Mouse (Mus musculus) intestine, embryonic 15.5 days (tissue): ENCODE measurements around the gene Itsn1. TPM values are rescaled to one million over a fixed set of nuclear protein-coding genes. Genes with fewer than 3 reads are reported as not detected.
A peak's percentile ranks its signal among the peaks of the same experiment; 100 is the strongest.

Experiments used
- ATAC-seq: fragments of 200-750 bp; cut with Nextera tagmentation; 2 replicates; pipeline ENCODE4 v1.8.0; 2017; ENCODE audit warnings: moderate TSS enrichment, moderate library complexity
- H3K27ac ChIP-seq: fragments of 300-500 bp; sonication (generic); 2 replicates; pipeline ENCODE4 v1.5.1; 2015; ENCODE audit warnings: mild to moderate bottlenecking, inconsistent platforms
- H3K27me3 ChIP-seq: fragments of 300-500 bp; sonication (generic); replicated peaks from 2 replicates; pipeline ENCODE4 v1.6.1; 2015; ENCODE audit warnings: inconsistent platforms
- H3K36me3 ChIP-seq: fragments of 300-500 bp; sonication (generic); 2 replicates; pipeline ENCODE4 v1.6.1; 2015; ENCODE audit warnings: inconsistent platforms
- H3K4me1 ChIP-seq: fragments of 300-500 bp; sonication (generic); replicated peaks from 2 replicates; pipeline ENCODE4 v1.6.1; 2015; ENCODE audit warnings: inconsistent platforms
- H3K4me2 ChIP-seq: fragments of 300-500 bp; sonication (generic); replicated peaks from 2 replicates; pipeline ENCODE4 v1.6.1; 2015; ENCODE audit warnings: mild to moderate bottlenecking, inconsistent platforms
- H3K4me3 ChIP-seq: fragments of 300-500 bp; sonication (generic); replicated peaks from 2 replicates; pipeline ENCODE4 v1.5.1; 2015; ENCODE audit warnings: inconsistent platforms
- H3K9ac ChIP-seq: fragments of 300-500 bp; sonication (generic); 2 replicates; pipeline ENCODE4 v1.6.1; 2015; ENCODE audit warnings: inconsistent platforms
- H3K9me3 ChIP-seq: fragments of 300-500 bp; sonication (generic); 2 replicates; pipeline ENCODE4 v1.6.1; 2016; ENCODE audit warnings: inconsistent platforms
- WGBS: fragments of 180-500 bp; shearing (Covaris S2); methylation state at CpG from one replicate; pipeline ENCODE4 v1.1.7; 2015; 5-methylcytosine and 5-hydroxymethylcytosine counted together
- polyA plus RNA-seq: library from polyadenylated mRNA; unstranded; fragments of >200 nt; fragmentation: Nextera tagmentation; extraction: Ambion mirVana; gene quantifications from 2 replicates; pipeline ENCODE4 v1.2.1, GENCODE M21; 2015

Itsn1 gene
- polyA plus RNA-seq, 1 experiment from 2014 or later, result 16.4 TPM

DNA sequence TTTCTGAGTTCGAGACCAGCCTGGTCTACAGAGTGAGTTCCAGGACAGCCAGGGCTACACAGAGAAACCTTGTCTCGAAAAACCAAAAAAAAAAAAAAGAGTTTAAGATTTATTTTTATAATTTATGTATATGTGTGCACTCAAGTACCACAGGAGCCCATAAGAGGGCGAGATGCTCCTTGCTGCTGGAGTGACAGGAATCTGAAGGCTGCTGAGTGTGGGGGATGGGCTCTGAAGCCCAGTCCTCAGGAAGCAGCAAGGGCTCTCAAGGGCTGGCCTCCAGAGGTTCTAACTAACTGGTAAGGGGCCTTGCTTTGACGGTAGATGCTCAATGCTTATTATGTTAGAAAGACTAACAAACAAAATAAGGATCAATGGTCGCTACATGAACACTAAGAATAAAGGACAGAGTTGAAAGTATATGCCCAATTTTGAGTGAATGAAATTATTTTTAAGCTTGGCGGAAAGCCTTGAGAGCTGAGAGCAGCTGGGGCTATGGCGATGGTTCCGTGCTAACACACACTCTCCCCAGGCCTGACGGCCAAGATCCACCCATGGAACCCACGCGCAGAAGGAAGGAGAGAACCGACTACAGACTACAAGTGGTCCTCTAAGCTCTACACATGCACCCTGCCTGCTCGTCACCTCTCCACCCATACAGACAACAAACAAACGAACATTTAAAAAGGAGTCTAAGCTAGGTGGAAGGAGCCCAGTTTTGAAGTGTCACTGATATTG lies 24.3 kb upstream of the Itsn1 start:
- no peaks in the 10 kb centered on the region for H3K9me3 ChIP-seq
- H3K9ac ChIP-seq, result no peak overlapping the region
- no peak overlapping the region for H3K27ac ChIP-seq
- no peaks in the 10 kb centered on the region for H3K27me3 ChIP-seq
- 88% methylated on average over 14 of the region's 14 CpGs for WGBS
- H3K4me2 ChIP-seq, result no peak overlapping the region
- H3K4me1 ChIP-seq, result peaks cover 14% of the 10 kb centered on the region; the same call in 1 of the 2 replicates
- ATAC-seq, result no peak
- H3K4me3 ChIP-seq, result no peak overlapping the region
- H3K36me3 ChIP-seq, result peaks cover 16% of the 10 kb centered on the region

DNA sequence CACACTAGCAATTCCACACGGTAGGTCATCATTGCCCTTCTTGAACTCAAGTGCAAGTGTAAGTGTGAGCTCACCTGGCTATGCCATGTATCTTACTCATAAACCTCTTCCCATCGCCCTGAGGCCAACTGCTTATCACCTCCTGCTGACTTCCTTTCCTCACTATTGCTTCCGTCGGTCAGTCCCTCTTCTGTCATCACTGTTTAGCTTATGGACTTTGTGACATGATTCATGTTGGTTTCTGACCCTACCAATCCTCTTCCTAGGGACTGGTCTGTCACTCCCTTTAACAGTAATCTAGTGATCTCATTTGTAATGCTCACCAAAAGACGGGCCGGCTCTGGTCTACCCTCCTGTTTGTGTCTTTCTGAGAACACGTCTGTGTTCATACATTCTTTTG lies 18.8 kb upstream of the Itsn1 start:
- peak; percentile 58 for ATAC-seq
- Histone ChIP-seq H3K9ac (no peak overlapping the region), H3K4me2 (no peak overlapping the region), H3K27ac (no peak overlapping the region), H3K9me3 (no peaks in the 10 kb centered on the region), H3K27me3 (no peaks in the 10 kb centered on the region), H3K4me1 (no peaks in the 10 kb centered on the region), H3K36me3 (peaks cover 18% of the 10 kb centered on the region), H3K4me3 (no peak overlapping the region)
- WGBS, result 72% methylated on average over 7 of the region's 7 CpGs

DNA sequence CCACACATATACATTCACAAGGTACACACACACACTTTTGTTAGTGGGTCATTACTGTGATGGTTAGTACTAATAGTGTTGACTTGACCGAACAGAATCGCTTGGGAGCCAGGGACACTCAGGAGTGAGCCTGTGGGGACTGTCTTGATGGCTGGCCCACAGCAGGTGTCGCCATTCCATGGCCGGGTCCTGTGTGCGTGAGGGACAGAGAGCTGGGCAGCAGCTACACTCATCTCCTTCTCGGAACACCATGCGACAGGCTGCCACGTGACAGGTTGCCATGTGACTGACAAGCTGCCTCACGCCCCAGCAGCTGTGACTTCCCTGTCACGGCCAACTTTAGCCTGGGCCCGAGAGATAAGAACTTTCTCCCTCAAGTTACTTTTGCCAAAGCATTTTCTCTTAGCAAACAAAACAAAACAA lies 12.1 kb upstream of the Itsn1 start:
- ATAC-seq, result peak; percentile 59; the same call in 1 of the 2 replicates
- peaks cover 19% of the 10 kb centered on the region for H3K36me3 ChIP-seq
- 86% methylated on average over 11 of the region's 11 CpGs for WGBS

DNA sequence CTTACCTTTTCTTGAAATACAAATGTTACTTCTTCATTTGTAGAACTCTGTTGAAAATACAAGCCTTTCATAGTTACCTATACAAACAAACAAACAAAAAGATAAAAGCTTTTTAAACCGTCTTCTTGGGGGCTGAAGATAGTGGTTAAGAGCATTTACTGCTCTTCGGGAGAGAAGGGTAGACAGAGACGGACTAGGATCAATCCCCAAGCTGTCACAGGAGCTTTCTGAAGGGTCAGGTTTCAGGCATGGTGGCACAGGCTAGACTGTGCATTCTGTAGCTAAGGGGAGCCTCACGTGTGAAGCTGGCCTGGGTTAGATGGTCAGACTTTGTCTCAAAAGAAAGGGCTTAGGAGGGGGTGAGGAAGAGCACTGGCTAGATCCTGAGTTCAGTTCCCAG lies 11.7 kb upstream of the Itsn1 start:
- Histone ChIP-seq H3K9me3 (no peaks in the 10 kb centered on the region), H3K4me1 (no peaks in the 10 kb centered on the region), H3K36me3 (peaks cover 14% of the 10 kb centered on the region), H3K27me3 (no peaks in the 10 kb centered on the region), H3K9ac (no peak overlapping the region), H3K4me3 (no peak overlapping the region), H3K27ac (no peak overlapping the region), H3K4me2 (no peak overlapping the region)
- 86% methylated on average over 4 of the region's 4 CpGs for WGBS
- ATAC-seq, result no peak

More for the DNA sequence above, 12.1 kb upstream of the Itsn1 start:
- H3K4me3 ChIP-seq, result no peak overlapping the region
- H3K27ac ChIP-seq, result no peak overlapping the region
- no peak overlapping the region for H3K4me2 ChIP-seq
- H3K27me3 ChIP-seq, result no peaks in the 10 kb centered on the region
- no peaks in the 10 kb centered on the region for H3K4me1 ChIP-seq
- H3K9me3 ChIP-seq, result no peaks in the 10 kb centered on the region
- H3K9ac ChIP-seq, result no peak overlapping the region

DNA sequence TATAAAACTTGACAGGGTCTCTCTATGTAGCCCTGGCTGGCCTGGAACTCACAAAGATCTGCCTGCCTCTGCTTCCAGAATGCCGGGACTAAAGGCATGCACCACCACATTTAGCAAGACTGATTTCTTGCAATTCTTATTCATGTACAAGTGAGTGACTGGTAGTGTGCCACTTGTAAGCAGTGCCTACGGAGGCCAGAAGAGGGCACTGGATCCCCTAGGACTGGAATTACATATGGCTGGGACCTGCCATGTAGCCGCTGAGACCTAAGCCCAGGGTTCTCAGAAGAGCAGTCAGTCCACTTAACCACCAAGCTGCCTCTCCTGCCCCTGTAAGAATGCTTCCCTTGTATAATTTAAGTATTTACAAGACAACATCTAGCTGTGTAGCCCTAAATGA lies 4.8 kb upstream of the Itsn1 start:
- Histone ChIP-seq H3K9ac (no peak overlapping the region), H3K9me3 (no peaks in the 10 kb centered on the region), H3K4me2 (no peak overlapping the region), H3K27ac (no peak overlapping the region), H3K36me3 (peaks cover 5% of the 10 kb centered on the region; the same call in 1 of the 2 replicates), H3K4me1 (peaks cover 8% of the 10 kb centered on the region; the same call in 1 of the 2 replicates), H3K4me3 (no peak overlapping the region), H3K27me3 (no peaks in the 10 kb centered on the region)
- ATAC-seq, result no peak
- whole genome bisulfite sequencing, result 55% methylated on average over 3 of the region's 3 CpGs

DNA sequence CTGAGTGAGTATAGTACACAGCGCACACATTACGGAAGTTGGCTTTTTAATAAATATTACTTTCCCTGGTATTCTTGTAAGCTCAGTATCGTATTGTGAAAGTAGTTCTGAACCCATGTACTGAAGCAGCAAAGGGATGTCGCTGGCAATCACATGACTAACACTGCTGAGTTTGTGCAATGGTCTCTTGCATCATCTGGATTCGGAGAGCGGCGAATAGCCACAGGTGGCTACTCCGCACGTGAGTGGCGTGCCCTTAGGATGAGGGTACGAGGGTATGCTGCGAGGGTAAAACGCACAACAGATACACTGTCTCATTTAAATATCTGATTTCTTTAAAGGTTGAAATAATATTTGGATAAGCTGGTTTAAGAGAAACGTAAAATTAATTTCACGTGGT lies 1.6 kb upstream of the Itsn1 start:
- no peak for ATAC-seq
- H3K4me3 ChIP-seq, result peak overlapping the region; percentile 90
- H3K36me3 ChIP-seq, result no peaks in the 10 kb centered on the region
- H3K9me3 ChIP-seq, result no peaks in the 10 kb centered on the region
- no peaks in the 10 kb centered on the region for H3K27me3 ChIP-seq
- peak overlapping the region; percentile 57 for H3K4me2 ChIP-seq
- WGBS, result 81% methylated on average over 15 of the region's 15 CpGs
- H3K27ac ChIP-seq, result 0 out of 2 replicates have a peak overlapping the region, but pooled peaks have one; percentile 15
- H3K9ac ChIP-seq, result 0 out of 2 replicates have a peak overlapping the region, but pooled peaks have one; percentile 51
- peaks cover 14% of the 10 kb centered on the region for H3K4me1 ChIP-seq

- Histone ChIP-seq H3K4me2 (peak within 1 kb of the TSS; percentile 82), H3K9me3 (no peaks in the 10 kb centered on the region), H3K27ac (peak within 1 kb of the TSS; percentile 96), H3K4me3 (peak within 1 kb of the TSS; percentile 90), H3K36me3 (no peaks in the 10 kb centered on the region), H3K27me3 (no peaks in the 10 kb centered on the region), H3K4me1 (peaks cover 14% of the 10 kb centered on the region), H3K9ac (peak within 1 kb of the TSS; percentile 86)
- peak; percentile 96 for ATAC-seq
- WGBS, result under 1% methylated on average over 46 of the region's 46 CpGs
Measured at GRCm38 (mm10) chr16:91728123-91729065, 687 bp upstream of the Itsn1 start, which contains the start of gene Cryzl1. Gene Cryzl1, minus strand, starts transcription at chr16:91728975.

- H3K4me3 ChIP-seq, result peak overlapping the region; percentile 90
- no peaks in the 10 kb centered on the region for H3K27me3 ChIP-seq
- H3K4me2 ChIP-seq, result peak overlapping the region; percentile 82
- H3K36me3 ChIP-seq, result no peaks in the 10 kb centered on the region
- no peak for ATAC-seq
- peaks cover 18% of the 10 kb centered on the region for H3K4me1 ChIP-seq
- WGBS, result under 1% methylated on average over 43 of the region's 44 CpGs
- H3K9ac ChIP-seq, result peak overlapping the region; percentile 86
- no peaks in the 10 kb centered on the region for H3K9me3 ChIP-seq
- H3K27ac ChIP-seq, result peak overlapping the region; percentile 96
Measured at GRCm38 (mm10) chr16:91729821-91730441, 850 bp downstream of the Itsn1 start.

DNA sequence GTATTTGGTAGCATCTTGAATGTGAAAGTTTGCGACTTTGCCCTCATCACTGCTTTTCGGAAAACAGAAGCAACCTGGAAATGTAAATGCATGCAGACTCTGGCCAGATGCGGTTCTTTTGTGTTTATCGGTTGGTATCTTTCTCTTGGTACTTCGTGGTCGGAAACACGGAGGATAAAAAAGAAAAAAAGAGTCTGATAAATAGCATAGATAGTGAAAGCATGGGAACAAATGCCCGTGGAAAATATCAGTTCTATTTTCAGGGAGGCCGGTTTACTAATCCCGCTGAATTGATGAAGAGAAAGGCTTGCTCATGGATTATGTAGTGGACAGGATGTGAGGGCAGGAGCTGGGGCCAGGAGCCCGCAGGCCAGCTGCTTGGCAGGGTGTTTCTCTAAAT lies 1.4 kb downstream of the Itsn1 start:
- Histone ChIP-seq H3K9ac (peak overlapping the region; percentile 86), H3K9me3 (no peaks in the 10 kb centered on the region), H3K27ac (peak overlapping the region; percentile 96; the same call in 1 of the 2 replicates), H3K36me3 (no peaks in the 10 kb centered on the region), H3K4me2 (peak overlapping the region; percentile 82), H3K27me3 (no peaks in the 10 kb centered on the region), H3K4me1 (peaks cover 19% of the 10 kb centered on the region), H3K4me3 (peak overlapping the region; percentile 90)
- 3% methylated on average over 11 of the region's 11 CpGs for WGBS
- no peak for ATAC-seq

DNA sequence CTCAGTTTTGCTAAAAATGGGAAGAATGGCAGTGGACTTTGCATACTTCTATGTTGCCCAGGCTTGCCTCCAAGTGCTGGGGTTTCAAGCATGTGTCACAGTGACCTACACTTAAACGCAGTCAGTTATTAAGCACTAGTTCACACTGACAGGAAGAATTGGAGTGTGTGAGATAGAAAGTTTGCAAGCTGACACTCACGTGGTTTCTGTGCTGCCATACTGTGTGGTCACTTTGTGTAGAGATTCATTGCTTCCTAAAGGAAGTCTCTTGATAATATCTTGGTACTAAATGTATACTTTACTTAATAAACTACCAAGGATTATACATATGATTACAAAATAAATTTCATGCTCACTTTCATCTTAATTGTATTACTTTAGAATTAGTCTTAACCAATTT lies 3.7 kb downstream of the Itsn1 start:
- no peaks in the 10 kb centered on the region for H3K9me3 ChIP-seq
- no peak overlapping the region for H3K4me2 ChIP-seq
- no peaks in the 10 kb centered on the region for H3K36me3 ChIP-seq
- H3K4me1 ChIP-seq, result peaks cover 11% of the 10 kb centered on the region; the same call in 1 of the 2 replicates
- no peaks in the 10 kb centered on the region for H3K27me3 ChIP-seq
- WGBS, result 65% methylated on average over 2 of the region's 2 CpGs
- H3K9ac ChIP-seq, result no peak overlapping the region
- ATAC-seq, result no peak
- no peak overlapping the region for H3K4me3 ChIP-seq
- H3K27ac ChIP-seq, result no peak overlapping the region

GRCm38 (mm10) chr16:91734771-91735170 lies 5.7 kb downstream of the Itsn1 start:
- Histone ChIP-seq H3K9ac (no peak overlapping the region), H3K27ac (no peak overlapping the region), H3K4me3 (no peak overlapping the region), H3K27me3 (no peaks in the 10 kb centered on the region), H3K36me3 (no peaks in the 10 kb centered on the region), H3K4me2 (no peak overlapping the region), H3K4me1 (peaks cover 13% of the 10 kb centered on the region; the same call in 1 of the 2 replicates), H3K9me3 (no peaks in the 10 kb centered on the region)
- ATAC-seq, result no peak
- 64% methylated on average over 5 of the region's 5 CpGs for WGBS
